Mouse (Mus musculus): ENCODE results near the gene Crybg2.

GRCm38 (mm10) chr4:134119042-134119441 is 58.4 kb downstream of the Crybg2 start:
- TF ChIP-seq CTCF (conservative IDR thresholded peaks at IDR 0.05; ENCODE audit: insufficient read depth, insufficient read length, low read depth, low read length), result no peak
- no peak for TF ChIP-seq POLR2A (IDR thresholded peaks at IDR 0.05; ENCODE audit: low read depth, low read length)

Measured in kidney, adult 2 months (tissue).